Mouse (Mus musculus) cerebellum, adult 2 months (tissue): ENCODE data around the gene Zfp3.

ENCODE experiments used
- CTCF ChIP-seq: fragments of 200-500 bp; IDR thresholded peaks from 2 replicates; pipeline ENCODE4 v1.5.1; 2011; ENCODE audit warnings: low read depth, mild to moderate bottlenecking, control low read depth, low read length, moderate library complexity, borderline replicate concordance; ENCODE audit not compliant: insufficient read depth
- POLR2A ChIP-seq: fragments of 200-500 bp; IDR thresholded peaks from 2 replicates; pipeline ENCODE4 v1.6.1; 2011; ENCODE audit warnings: low read length, control low read depth, borderline replicate concordance; ENCODE audit not compliant: insufficient read depth

DNA sequence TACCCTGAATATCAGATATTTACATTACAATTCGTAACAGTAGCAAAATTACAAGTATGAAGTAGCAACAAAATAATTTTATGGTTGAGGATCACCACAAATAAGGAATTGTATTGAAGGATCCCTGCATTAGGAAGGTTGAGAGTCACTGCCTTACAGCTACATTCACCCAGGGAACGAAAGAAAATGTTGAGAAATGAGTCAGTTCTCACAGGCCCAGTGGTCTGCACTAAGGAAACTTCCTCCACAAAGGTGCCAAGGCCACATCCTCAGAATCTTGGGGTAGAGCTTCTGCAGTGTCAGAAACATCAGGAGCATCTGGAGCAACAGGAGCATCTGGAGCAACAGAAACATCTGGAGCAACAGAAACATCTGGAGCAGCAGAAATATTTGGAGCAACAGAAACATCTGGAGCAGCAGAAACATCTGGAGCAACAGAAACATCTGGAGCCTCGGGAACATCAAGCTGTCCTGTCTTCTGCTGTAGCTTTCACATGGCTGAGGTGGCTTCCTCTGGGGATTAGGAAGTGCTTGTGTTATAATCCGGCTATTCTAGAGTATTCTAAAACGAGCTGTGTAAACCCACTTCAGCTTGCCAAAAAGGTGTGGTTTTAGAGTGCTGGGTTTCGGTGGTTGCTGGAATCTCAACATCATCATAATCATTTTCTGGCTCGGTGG, 27.0 kb downstream of the Zfp3 start:
- TF ChIP-seq CTCF = no peak
- TF ChIP-seq POLR2A = no peak
